In genomic region chr8:87116190-87116765, GRCm38 (mm10) we compare ENCODE assay signal across 15 mouse cellular contexts.
DNase-seq lines count a peak whose midpoint lies in the region; ATAC-seq lines count a peak whose summit lies in the region.
"Had no signal": no experiment of that assay in that cellular context is flagged by ENCODE, and none has a peak within 500 bp of the region (broad histone marks: within the 10 kb centered on the region; RNA-seq: fewer than 3 reads in every experiment).

No protein-coding gene starts in this region.

- WGBS in hindbrain, embryonic 12.5 days: 81% methylated on average over 14 of the region's 14 CpGs
- WGBS in hindbrain, embryonic 11.5 days: 87% methylated on average over 14 of the region's 14 CpGs

- H3K27me3 ChIP-seq in hindbrain, embryonic 12.5 days: no peaks in the 10 kb centered on the region; the same call in 1 of the 2 replicates
- no peaks in the 10 kb centered on the region for H3K27me3 ChIP-seq in hindbrain, embryonic 11.5 days (ENCODE audit: control insufficient read depth, insufficient read depth, low read length)
- H3K27me3 ChIP-seq: embryonic facial prominence, embryonic 12.5 days; intestine, embryonic 15.5 days; liver, embryonic 13.5 days had no signal

- H3K27ac ChIP-seq in hindbrain, embryonic 12.5 days: 0 out of 2 replicates have a peak overlapping the region, but pooled peaks have one; percentile 4
- no peak overlapping the region for H3K27ac ChIP-seq in hindbrain, embryonic 11.5 days (ENCODE audit: low read depth, low read length)
- H3K27ac ChIP-seq: embryonic facial prominence, embryonic 12.5 days; intestine, embryonic 15.5 days; liver, embryonic 13.5 days had no signal

- peak; percentile 58; the same call in 1 of the 2 replicates for ATAC-seq in cerebellum, adult (ENCODE audit: insufficient number of reproducible peaks, low FRiP score, low TSS enrichment)
- no peak for ATAC-seq in hindbrain, embryonic 12.5 days (ENCODE audit: low FRiP score)
- no peak for ATAC-seq in hindbrain, embryonic 11.5 days (ENCODE audit: low FRiP score)
- ATAC-seq in CD4-positive, CD25-positive, alpha-beta regulatory T cell, adult 4 months: no peak
- ATAC-seq: intestine, embryonic 15.5 days; Patski had no signal

- no peaks in the 10 kb centered on the region for H3K36me3 ChIP-seq in hindbrain, embryonic 12.5 days
- H3K36me3 ChIP-seq in hindbrain, embryonic 11.5 days (ENCODE audit: control insufficient read depth, insufficient read depth, low read length): no peaks in the 10 kb centered on the region
- H3K36me3 ChIP-seq: embryonic facial prominence, embryonic 12.5 days; intestine, embryonic 15.5 days; liver, embryonic 13.5 days had no signal

- H3K4me1 ChIP-seq in hindbrain, embryonic 12.5 days: peaks cover 5% of the 10 kb centered on the region
- H3K4me1 ChIP-seq in hindbrain, embryonic 11.5 days (replicated peaks; ENCODE audit: control insufficient read depth, insufficient read depth, low read length): no peaks in the 10 kb centered on the region
- H3K4me1 ChIP-seq: embryonic facial prominence, embryonic 12.5 days; liver, embryonic 13.5 days had no signal

- no peak overlapping the region for H3K4me2 ChIP-seq in hindbrain, embryonic 12.5 days (replicated peaks)
- no peak overlapping the region for H3K4me2 ChIP-seq in hindbrain, embryonic 11.5 days (replicated peaks; ENCODE audit: low read depth, low read length)
- H3K4me2 ChIP-seq: embryonic facial prominence, embryonic 12.5 days; intestine, embryonic 15.5 days; liver, embryonic 13.5 days had no signal

- H3K9me3 ChIP-seq in hindbrain, embryonic 12.5 days (replicated peaks): no peaks in the 10 kb centered on the region
- no peaks in the 10 kb centered on the region for H3K9me3 ChIP-seq in hindbrain, embryonic 11.5 days (ENCODE audit: control insufficient read depth, low read length)
- H3K9me3 ChIP-seq: embryonic facial prominence, embryonic 12.5 days; intestine, embryonic 15.5 days; liver, embryonic 13.5 days had no signal

- no peak for DNase-seq in cerebellum, adult 9-10 months
- DNase-seq in hindbrain, embryonic 11.5 days (ENCODE audit: low spot score): no peak
- DNase-seq in left cerebral cortex, postnatal 4 days: peak; percentile 36
- no peak for DNase-seq in left cerebral cortex, adult 18-20 months (ENCODE audit: low spot score in 2 of 2)
- peak; percentile 39 for DNase-seq in mesoderm, embryonic 11.5 days (ENCODE audit: low read depth, low spot score)
- DNase-seq: heart, postnatal 14 days; liver, embryonic 13.5 days; lung, postnatal 10 days; thymus, adult 2 months had no signal

- H3K4me3 ChIP-seq in hindbrain, embryonic 12.5 days: no peak overlapping the region
- no peak overlapping the region for H3K4me3 ChIP-seq in hindbrain, embryonic 11.5 days (ENCODE audit: low read depth, low read length)
- H3K4me3 ChIP-seq: embryonic facial prominence, embryonic 12.5 days; intestine, embryonic 15.5 days; liver, embryonic 13.5 days had no signal

- intact Hi-C loops in left cerebral cortex, postnatal 4 days (cut with DNase I): no loop called here

- H3K9ac ChIP-seq in hindbrain, embryonic 12.5 days: no peak overlapping the region
- no peak overlapping the region for H3K9ac ChIP-seq in hindbrain, embryonic 11.5 days (ENCODE audit: low read depth, low read length)
- H3K9ac ChIP-seq: embryonic facial prominence, embryonic 12.5 days; intestine, embryonic 15.5 days; liver, embryonic 13.5 days had no signal

Comparison
In these comparisons a context has a peak if more than half of its experiments do, and no peak if none do; other contexts are left out.
1. DNase-seq: peak in left cerebral cortex, postnatal 4 days (single experiment) and mesoderm, embryonic 11.5 days (single experiment); none in cerebellum, adult 9-10 months (single experiment), hindbrain, embryonic 11.5 days (single experiment) and left cerebral cortex, adult 18-20 months (0 of 2).